Mouse (Mus musculus): ENCODE measurements around the gene Olfr374. TPM values are rescaled to one million over a fixed set of nuclear protein-coding genes. Genes with fewer than 3 reads are reported as not detected.

Gene Olfr374
- total RNA-seq, 2 experiments from 2014 or later = not detected

DNA sequence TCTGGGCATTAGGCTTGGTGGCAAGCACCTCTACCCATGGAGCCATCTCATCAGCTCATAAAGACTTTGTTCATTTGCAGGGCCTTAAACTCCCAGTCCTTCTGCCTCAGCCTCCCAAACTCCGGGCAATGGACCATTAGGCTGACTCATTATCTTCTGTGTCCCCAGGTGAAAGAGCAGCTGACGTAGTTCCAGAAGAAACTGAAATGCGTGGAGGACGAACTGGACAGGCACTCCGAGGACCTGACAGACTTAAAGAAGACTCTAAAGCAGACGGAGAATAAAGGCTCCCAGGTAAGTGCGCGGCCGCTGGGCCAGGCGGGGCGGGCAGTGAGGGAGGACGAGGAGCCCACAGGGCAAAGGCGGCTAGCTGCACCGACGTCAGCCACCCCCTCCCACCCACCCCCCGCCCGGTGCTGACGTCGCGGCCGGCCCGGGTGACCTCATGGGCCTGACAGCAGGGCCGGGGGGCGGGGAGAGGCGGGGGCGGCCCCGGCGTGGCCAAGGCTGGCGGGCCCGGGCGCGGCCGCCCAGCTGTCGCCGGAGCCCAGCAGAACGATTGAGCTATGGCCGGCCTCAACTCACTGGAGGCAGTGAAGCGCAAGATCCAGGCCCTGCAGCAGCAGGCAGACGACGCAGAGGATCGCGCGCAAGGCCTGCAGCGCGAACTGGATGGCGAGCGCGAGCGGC is 28.1 kb downstream of the Olfr374 start, which contains the start of gene Tpm4:
TSS of gene Tpm4 (plus strand) at position 220 of the 690 bp plus-strand sequence.
- intact Hi-C loops (cut with DNase I) = no loop called here
- peak; percentile 67 for DNase-seq (ENCODE audit: low spot score)

DNA sequence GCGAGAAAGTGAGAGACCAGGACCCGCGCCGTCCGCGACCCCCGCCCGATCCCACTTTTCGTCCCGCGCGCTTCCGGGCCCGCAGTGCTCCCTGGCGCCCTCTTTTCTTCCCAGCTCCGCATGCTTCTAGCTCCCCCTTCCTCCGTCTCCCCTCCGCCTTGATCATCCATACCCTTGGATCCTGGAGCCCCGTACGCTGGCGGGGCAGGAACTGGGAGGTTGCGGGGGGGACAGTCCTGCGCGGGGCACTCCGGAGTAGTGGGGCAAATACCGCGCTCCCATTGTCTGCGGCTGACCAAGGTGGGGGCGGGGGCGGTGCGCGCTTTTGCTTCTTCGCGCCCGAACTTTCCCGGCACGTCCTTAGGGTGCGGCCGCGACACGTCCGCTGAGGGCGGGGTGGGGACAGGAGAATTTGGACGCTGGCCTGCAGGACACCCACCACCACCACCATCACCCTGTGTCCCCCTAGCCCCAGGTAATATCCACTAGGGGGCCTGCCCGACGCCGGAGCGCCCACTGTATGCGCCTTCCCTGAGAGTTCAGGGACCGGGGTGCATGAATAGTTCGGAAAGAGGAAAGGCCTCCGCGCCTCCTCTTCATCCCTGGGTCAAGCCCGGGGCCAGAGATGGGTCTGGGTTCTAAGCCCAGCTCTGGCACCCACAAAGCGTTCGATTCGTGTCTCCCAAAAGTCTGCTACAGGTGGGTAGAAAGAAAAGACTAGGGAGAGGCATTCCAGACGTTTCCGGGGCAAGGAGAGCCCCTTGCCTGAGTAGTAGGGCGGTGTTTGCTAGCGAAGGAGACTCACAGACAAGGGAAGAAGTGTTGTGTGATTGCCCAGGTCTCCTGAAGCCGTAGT is 28.8 kb downstream of the Olfr374 start:
- intact Hi-C loops (cut with DNase I) = no loop called here
- peak; percentile 37 for DNase-seq (ENCODE audit: low spot score)

DNA sequence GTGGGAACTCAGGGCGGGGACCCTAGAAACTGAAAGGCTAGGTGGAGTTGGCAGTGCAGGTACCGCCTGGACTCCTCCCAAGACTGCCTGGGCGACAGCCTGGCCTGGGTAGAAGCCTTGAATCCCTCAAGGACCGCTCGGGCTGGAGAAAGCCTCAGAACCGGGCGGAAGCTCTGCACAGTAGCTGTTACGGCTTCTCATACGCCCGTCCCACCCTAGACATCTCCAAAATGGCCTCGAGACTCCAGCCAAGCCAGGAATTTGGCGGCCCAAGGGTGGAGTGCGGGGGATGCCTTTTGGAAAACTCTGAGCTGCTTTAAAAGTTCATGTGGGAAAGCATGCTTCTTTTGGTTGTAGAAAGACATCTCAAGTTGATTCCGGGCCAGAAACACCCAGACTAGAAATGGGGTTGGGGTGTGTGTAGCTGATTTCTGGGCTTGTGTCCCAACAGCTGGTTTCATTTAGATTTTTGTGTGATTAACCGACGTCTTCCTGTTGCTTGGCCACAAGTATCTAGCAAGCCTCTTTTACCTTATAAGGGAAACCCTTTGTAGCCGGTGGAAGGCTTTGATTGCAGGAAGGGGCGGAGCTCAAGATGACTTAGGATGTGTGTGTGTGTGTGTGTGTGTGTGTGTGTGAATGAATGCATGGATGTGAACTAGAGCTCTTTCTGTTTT is 29.6 kb downstream of the Olfr374 start:
- DNase-seq (ENCODE audit: low spot score) = peak; percentile 74
- intact Hi-C loops (cut with DNase I) = no loop called here

DNA sequence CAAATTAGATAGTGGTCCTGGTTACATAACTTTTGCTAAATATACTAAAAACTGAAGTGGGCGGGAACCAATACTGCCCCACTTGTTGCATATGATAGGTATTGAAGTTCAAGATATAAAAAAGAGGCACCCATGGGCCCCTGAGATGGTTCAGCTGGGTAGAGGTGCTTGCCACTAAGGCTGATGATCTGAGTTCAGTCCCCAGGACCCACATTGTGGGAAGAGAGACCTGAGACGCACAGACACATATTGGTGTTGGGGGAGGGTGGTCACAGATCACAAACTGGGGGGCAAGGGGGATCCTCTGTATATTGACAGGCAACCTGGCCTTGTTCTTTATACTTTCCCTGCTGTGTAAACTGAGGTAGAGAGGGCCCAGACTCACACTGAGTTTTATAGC is 30.6 kb downstream of the Olfr374 start:
- DNase-seq (ENCODE audit: low spot score) = no peak
- intact Hi-C loops (cut with DNase I) = no loop called here

DNA sequence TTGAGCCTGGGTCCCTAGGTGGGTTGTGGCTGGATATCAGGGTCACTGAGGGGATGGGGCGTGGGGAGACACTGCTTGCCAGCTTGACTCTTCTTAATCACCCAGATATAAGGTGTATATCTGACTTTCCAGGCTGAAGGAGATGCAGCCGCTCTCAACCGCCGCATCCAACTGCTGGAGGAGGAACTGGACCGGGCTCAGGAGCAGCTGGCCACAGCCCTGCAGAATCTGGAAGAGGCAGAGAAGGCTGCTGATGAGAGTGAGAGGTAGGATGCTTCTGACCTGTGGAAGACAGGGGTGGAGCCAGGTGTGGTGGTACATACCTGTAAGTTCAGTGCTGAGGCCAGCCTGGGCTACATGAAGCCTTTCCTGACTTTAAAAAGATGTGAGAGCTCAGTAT is 31.6 kb downstream of the Olfr374 start:
- intact Hi-C loops (cut with DNase I) = loop anchor here (2.0 kb wide), 1 partner anchor 22 kb away; the partner anchor contains the start of gene Rab8a
- no peak for DNase-seq (ENCODE audit: low spot score)

DNA sequence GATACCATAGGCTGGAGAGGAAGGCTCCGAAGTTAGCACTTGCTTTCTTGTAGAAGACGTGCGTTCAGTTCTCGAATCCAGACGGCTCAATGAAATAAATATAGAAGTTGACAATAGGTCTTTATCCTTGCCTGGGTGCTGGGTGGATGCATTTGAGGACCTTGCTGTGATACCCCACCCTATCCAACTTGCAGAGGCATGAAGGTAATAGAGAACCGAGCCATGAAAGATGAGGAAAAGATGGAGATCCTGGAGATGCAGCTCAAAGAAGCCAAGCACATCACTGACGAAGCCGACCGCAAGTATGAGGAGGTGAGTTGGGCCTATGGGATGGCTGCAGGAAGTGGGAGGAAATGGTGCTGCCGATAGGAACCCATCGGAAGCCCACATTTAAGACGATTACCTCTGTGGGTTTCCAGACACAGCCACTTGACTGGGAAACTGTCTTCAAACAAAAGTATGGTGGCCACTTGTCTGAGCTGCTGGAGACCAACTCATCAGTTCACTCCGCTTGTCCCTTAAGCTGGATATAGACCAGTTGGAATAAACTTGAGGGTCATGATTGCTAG is 36.5 kb downstream of the Olfr374 start:
- no peak for DNase-seq (ENCODE audit: low spot score)
- intact Hi-C loops (cut with DNase I) = no loop called here

DNA sequence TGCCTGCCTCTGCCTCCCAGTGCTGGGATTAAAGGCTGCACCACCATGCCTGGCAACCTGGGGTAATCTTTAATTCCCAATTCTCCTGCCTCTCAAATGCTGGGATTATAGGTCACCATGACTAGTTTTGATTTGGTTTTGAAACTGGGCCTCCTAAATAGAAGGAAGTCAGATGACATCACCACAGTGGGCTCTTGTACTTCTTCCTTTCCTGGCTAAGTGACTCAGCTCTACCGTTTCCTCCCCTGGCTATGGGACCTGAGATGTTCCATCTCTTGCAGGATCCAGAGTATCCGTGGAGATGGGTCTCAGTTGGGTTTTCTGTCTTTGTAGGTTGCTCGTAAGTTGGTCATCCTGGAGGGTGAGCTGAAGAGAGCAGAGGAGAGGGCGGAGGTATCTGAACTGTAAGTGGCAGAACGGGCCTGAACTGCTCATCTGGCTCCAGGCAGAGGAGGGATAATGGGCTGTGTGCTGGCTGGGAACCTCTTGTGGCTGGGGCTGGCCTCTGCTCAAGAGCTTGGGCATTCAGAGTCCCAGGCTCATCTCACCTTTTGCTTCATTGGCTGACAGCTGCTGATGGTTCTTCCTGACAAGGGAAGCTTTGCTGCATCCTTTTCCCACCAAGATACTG is 37.6 kb downstream of the Olfr374 start:
- DNase-seq (ENCODE audit: low spot score) = no peak
- intact Hi-C loops (cut with DNase I) = no loop called here

DNA sequence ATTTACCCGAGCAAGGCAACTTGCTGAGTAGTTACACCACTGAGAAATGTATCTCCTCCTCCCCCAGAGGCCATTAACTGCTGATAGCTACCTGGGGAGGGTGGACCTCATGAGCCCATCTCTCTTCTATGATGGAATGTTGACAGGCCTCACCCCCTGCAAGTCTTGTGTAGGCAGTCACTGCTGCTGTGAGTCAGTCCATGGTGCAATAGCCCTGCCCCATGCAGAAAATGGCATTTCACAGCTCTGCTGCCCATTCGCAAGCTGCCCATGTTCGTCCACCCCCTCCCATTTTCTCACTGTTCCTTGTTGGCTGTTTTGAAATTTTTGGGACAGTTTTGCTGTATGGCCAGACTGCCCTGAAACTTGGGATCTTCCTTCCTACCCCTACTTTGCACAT is 38.7 kb downstream of the Olfr374 start:
- intact Hi-C loops (cut with DNase I) = no loop called here
- no peak for DNase-seq (ENCODE audit: low spot score)

DNA sequence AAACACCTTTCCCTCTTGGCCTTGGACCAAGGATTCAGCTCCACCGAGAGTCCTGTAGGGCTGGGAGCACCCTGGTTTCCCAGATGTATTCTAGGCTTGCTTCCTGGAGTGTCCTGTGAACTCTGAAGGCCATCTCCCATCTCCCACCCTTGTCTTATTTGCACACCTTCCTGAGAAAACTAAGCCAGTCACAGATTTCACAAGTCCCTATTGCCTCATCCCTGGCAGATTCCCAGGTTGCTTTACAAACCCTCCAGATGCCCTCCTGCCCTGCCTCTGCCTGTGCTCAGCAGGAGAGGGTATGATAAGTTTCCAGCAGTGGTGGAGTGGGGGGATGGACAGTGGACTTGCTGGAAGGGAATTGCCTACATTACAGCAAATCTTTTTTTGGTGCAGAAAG is 39.2 kb downstream of the Olfr374 start:
- intact Hi-C loops (cut with DNase I) = no loop called here
- DNase-seq (ENCODE audit: low spot score) = no peak

DNA sequence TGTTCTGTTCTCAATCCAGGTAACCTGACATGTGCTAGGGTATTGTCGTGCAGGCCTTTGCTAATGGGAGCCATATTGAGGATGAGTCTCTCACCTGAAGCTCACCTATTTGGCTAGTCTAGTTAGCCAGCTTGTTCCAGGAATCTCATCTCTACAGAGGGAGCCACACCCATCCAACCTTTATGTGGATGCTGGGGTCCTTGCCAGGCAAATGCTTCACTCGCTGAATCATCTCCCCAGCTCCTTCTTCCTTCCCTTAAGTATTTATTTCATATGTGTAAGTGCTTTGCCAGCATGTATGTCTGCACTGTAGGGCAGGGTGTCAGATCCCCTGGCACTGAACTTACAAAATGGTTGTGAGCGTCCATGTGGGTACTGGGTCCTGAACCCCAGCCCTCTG is 39.7 kb downstream of the Olfr374 start:
- intact Hi-C loops (cut with DNase I) = no loop called here
- DNase-seq (ENCODE audit: low spot score) = no peak

DNA sequence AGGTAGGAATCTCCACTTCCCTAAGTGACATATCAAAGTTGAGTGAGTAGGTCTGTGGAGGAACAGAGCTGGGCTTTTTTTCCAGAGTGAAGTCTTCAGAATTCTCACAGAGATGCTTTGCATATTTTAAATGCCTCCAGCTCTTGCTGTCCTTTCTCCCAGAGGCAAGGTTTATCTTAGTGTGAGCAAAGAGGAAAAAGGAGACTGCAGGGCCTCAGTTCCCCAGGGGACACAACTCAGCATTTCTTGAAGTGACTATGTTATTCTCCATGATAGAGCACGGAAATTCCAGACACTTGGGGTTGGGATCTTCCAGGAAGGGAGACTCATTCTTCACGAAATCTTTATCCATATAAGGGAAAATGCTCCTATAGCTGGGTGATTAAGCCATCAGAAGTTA is 40.4 kb downstream of the Olfr374 start:
- no peak for DNase-seq (ENCODE audit: low spot score)
- intact Hi-C loops (cut with DNase I) = no loop called here

DNA sequence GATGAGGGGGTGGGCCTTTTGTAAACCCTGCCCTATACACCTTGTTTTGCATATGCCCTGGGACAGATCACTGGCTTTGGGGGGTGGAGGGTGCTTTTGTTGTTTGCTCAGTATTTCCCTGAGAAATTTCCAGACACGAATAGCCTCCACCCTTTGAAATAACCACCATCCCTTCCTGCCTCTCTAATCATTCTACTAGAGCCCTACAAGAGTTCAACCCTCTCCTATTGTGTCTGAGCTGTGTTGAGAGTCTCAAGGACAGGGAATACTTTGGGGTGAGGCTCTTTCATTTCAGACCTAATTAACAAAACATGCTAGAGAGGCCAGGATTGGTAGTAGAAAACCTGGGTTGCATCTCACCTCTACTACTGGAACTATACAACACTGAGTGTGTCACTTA is 42.2 kb downstream of the Olfr374 start:
- no peak for DNase-seq (ENCODE audit: low spot score)
- intact Hi-C loops (cut with DNase I) = no loop called here

DNA sequence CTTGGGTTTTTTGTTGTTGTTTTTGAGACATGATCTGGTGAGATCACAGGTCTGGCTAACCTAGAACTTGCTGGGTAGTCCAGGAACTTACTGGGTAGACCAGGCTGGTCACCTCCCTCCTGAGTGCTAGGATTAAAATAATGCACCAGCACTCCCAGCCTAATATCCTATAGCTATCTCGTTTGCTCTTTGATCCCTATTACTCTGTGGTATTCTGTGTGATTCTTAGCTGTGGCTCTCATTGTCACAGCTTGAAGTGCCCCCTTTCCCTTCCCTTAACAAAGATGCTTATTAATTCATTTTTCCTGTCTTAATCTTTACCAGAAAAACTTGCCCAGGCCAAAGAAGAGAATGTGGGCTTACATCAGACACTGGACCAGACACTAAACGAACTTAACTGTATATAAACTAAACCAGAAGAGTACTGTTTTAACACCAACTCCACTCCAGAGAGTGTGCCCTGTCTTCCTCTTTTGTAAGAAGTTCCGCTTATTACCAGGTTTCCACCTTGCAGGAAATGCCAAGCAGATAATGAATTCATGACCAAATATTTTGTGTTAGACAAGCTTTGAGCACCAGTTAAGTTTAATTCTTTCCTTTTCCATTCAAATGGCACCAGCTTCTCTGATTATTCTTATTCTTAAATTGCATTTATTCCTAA is 44.7 kb downstream of the Olfr374 start:
- intact Hi-C loops (cut with DNase I) = no loop called here
- no peak for DNase-seq (ENCODE audit: low spot score)

DNA sequence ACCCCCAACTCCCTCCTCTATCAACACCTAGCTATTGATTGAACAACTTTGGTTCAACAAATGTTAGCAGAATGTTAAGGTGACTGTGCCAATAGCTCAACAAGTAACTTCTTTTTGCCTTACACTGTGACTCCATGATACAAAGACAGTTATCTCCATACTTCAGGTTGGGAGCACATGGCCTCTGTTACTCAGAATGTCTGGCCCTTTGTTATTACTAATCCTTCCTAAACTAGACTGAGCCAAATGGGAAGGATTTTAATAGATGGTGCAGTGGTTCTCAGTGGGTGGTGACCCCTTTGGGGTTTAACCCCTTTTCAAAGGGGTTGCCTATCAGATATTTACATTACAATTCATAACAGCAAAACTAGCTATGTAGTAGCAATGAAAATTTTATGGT is 46.5 kb downstream of the Olfr374 start:
- intact Hi-C loops (cut with DNase I) = no loop called here
- no peak for DNase-seq (ENCODE audit: low spot score)

DNA sequence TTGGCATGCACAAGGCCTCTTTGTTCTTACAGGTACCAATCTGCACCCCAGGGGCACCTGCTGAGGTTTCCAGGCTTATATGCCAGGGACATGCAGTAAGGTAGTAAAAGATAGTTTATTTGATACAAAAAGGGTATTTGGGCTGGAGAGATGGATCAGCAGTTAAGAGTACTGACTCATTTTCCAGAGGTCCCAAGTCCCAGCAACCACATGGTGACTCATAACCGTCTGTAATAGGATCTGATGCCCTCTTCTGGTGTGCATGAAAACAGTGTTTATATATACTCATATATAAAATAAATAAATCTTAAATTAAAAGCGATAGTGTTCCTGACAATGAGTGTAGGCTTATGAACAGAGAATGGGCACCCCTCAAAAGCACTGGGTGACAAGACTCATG is 51.3 kb downstream of the Olfr374 start:
- intact Hi-C loops (cut with DNase I) = no loop called here

DNA sequence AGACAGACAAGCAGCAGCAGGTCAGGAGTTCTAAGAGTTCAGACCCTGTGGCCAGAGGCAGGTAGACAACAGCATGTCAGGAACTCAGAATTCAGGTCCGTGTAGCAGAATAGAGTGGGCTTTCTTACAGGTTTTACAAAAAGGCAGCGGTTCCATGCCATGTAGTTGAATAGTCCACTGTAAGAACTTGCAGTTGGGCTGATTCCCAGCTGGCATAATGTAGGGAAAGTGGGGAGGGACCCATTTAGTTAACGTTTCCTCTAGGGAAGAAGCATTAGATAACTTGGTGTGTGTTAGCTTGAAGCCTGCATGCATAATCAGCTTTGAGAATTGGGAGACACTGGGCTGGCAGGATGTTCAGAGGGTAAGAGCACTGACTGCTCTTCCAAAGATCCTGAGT is 51.9 kb downstream of the Olfr374 start:
- intact Hi-C loops (cut with DNase I) = no loop called here
- no peak for DNase-seq (ENCODE audit: low spot score)

More for the DNA sequence above, 51.3 kb downstream of the Olfr374 start:
- no peak for DNase-seq (ENCODE audit: low spot score)

DNA sequence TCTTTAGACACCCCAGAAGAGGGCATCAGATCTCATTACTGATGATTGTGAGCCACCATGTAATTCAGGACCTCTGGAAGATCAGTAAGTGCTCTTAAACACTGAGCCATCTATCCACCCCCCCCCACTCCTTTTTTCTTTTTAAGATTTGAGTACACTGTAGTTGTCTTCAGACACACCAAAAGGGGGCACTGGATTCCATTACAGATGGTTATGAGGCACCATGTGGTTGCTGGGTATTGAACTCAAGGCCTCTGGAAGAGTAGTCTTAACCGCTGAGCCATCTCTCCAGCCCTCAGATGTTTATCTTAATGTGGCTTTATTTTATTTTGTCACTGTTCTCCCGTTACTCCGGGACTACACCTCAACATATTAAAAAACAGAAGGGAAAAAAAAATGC is 53.2 kb downstream of the Olfr374 start:
- intact Hi-C loops (cut with DNase I) = loop anchor here (2.0 kb wide), 1 partner anchor 21 kb away; no protein-coding TSS in a partner anchor
- no peak for DNase-seq (ENCODE audit: low spot score)

DNA sequence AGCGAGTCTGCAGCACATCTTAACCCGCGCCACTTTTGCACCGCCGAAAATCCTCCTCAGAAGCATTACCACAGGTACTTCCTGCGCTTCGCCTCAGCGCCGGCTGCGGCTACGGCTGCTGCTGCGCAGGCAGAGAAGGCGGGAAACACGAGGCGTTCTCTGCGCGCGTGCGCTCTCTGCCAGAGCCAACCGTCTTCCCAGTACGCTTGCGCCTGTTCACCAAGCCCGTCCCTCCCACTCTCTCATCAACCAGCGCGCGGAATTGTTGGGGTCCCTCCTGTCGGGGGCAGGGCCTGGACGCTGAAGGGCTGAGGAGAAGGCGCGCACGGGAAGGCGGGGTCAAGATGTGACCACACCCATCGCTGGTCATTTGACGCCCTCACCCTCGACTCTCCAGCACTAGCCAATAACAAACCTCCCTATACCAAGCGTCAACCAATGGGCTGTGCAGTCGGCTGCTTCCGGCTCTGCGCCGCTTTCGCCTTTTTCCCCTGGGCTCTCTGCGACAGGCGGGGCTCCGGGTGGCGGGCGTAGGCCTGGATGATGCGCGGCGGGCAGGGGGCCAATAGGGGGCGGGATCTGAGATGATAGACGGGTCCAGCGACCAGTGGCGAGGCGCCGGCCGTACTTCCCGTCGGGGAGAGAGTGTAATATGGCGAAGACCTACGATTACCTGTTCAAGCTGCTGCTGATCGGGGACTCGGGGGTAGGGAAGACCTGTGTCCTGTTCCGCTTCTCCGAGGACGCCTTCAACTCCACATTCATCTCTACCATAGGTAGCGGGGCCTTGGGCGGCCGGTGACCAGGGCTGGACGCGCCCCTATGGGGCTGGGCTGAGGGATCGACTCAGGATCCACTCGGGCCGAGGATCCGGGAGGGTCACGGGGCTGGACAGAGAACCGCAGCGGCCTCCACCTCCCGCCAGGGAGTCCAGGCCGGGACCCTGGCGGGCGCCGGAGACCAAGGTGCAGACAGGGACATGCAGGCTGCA is 54.2 kb downstream of the Olfr374 start, which contains the start of gene Rab8a:
TSS of gene Rab8a (plus strand) at position 494 of the 991 bp plus-strand sequence.
- intact Hi-C loops (cut with DNase I) = loop anchor here (2.0 kb wide), 1 partner anchor 22 kb away; no protein-coding TSS in a partner anchor
- DNase-seq (ENCODE audit: low spot score) = peak; percentile 100
